Mouse (Mus musculus): ENCODE measurements around the gene Sh3kbp1. TPM values are rescaled to one million over a fixed set of nuclear protein-coding genes. Genes with fewer than 3 reads are reported as not detected.
A peak's percentile ranks its signal among the peaks of the same experiment; 100 is the strongest.

Gene Sh3kbp1
- total and polyA plus RNA-seq, 3 experiments: 18.6 to 37.7 TPM; not detected in 1

- Histone ChIP-seq H3K27me3 (ENCODE audit: control insufficient read depth in 1 of 2, insufficient read depth in 2 of 2, low read length in 2 of 2) (no peaks in the 10 kb centered on the region), H3K9me3 (replicated peaks; ENCODE audit: insufficient read depth, low read length) (no peaks in the 10 kb centered on the region), H3K27ac (ENCODE audit: control insufficient read depth, low read depth, low read length) (peak overlapping the region; percentile 91), H3K9ac (ENCODE audit: control insufficient read depth, low read depth, low read length, poor library complexity, severe bottlenecking) (peak overlapping the region; percentile 58), H3K79me2 (ENCODE audit: control insufficient read depth, insufficient read depth, low read length, poor library complexity) (peaks cover 2% of the 10 kb centered on the region; the same call in 1 of the 2 replicates), H3K4me3 (ENCODE audit: control insufficient read depth in 1 of 2, insufficient read depth in 1 of 2, low read depth in 2 of 2, low read length in 2 of 2) (peak overlapping the region in 1 of 2 experiments; percentile 19; a peak in 1 of 4 replicates), H3K36me3 (ENCODE audit: control insufficient read depth in 1 of 2, insufficient read depth in 2 of 2, low read length in 2 of 2) (peaks cover 0 to 34% of the 10 kb centered on the region in 2 experiments; a peak in 2 of 4 replicates), H3K4me1 (ENCODE audit: control insufficient read depth in 1 of 2, insufficient read depth in 2 of 2, low read length in 2 of 2) (peaks cover 24 to 27% of the 10 kb centered on the region in 2 experiments)
- DNase-seq (ENCODE audit: low read depth, low spot score): peak; percentile 90
- TF ChIP-seq UBTF (IDR thresholded peaks at IDR 0.05; ENCODE audit: borderline replicate concordance, insufficient read depth, low read depth, low read length) (no peak), MAFK (IDR thresholded peaks at IDR 0.05; ENCODE audit: borderline replicate concordance, low read depth, low read length) (no peak), MXI1 (IDR thresholded peaks at IDR 0.05; ENCODE audit: low read depth, low read length) (no peak; the same call in 1 of the 2 replicates), RCOR1 (IDR thresholded peaks at IDR 0.05; ENCODE audit: low read depth, low read length) (peak; percentile 68), E2F4 (IDR thresholded peaks at IDR 0.05; ENCODE audit: borderline replicate concordance, low read depth, low read length) (no peak), CTCF (IDR thresholded peaks at IDR 0.05 in 2 of 3, conservative IDR thresholded peaks at IDR 0.05 in 1 of 3; ENCODE audit: control insufficient read depth in 1 of 3, insufficient read depth in 1 of 3, low read depth in 2 of 3, low read length in 3 of 3, poor library complexity in 1 of 3, severe bottlenecking in 1 of 3) (no peak), SMC3 (IDR thresholded peaks at IDR 0.05; ENCODE audit: low read depth, low read length) (no peak; the same call in 1 of the 2 replicates), TAL1 (IDR thresholded peaks at IDR 0.05; ENCODE audit: low read length) (no peak), ZMIZ1 (IDR thresholded peaks at IDR 0.05; ENCODE audit: low read depth, low read length) (no peak), GATA1 (IDR thresholded peaks at IDR 0.05; ENCODE audit: low read depth, low read length) (peak; percentile 91), POLR2AphosphoS5 (IDR thresholded peaks at IDR 0.05; ENCODE audit: borderline replicate concordance, low read depth, low read length) (no peak), MAX (IDR thresholded peaks at IDR 0.05; ENCODE audit: low read length) (no peak), NELFE (IDR thresholded peaks at IDR 0.05; ENCODE audit: low read depth, low read length) (no peak), ZNF384 (IDR thresholded peaks at IDR 0.05; ENCODE audit: low read depth, low read length) (peak; percentile 77), POLR2A (IDR thresholded peaks at IDR 0.05; ENCODE audit: control insufficient read depth in 1 of 2, insufficient read depth in 1 of 2, low read depth in 1 of 2, low read length in 2 of 2, poor library complexity in 1 of 2) (no peak), NRF1 (IDR thresholded peaks at IDR 0.05; ENCODE audit: insufficient read depth, low read depth, low read length, poor library complexity, severe bottlenecking) (no peak), HCFC1 (IDR thresholded peaks at IDR 0.05; ENCODE audit: low read depth, low read length) (peak; percentile 46; the same call in 1 of the 2 replicates), ELF1 (IDR thresholded peaks at IDR 0.05; ENCODE audit: low read depth, low read length) (0 out of 2 replicates have a peak, but pooled peaks have one; percentile 15), ETS1 (IDR thresholded peaks at IDR 0.05; ENCODE audit: low read depth, low read length) (peak; percentile 91), BHLHE40 (IDR thresholded peaks at IDR 0.05; ENCODE audit: borderline replicate concordance, low read depth, low read length) (peak; percentile 48; the same call in 1 of the 2 replicates), CHD1 (IDR thresholded peaks at IDR 0.05; ENCODE audit: low read depth, low read length) (peak; percentile 73; the same call in 1 of the 2 replicates), EP300 (IDR thresholded peaks at IDR 0.05; ENCODE audit: low read depth in 1 of 2, low read length in 2 of 2) (peak; percentile 65 to 70), USF1 (IDR thresholded peaks at IDR 0.05; ENCODE audit: low read depth, low read length) (no peak), RAD21 (IDR thresholded peaks at IDR 0.05; ENCODE audit: low read depth, low read length) (no peak), JUND (IDR thresholded peaks at IDR 0.05; ENCODE audit: low read depth, low read length) (no peak), MYC (IDR thresholded peaks at IDR 0.05; ENCODE audit: low read depth, low read length) (no peak), SIN3A (IDR thresholded peaks at IDR 0.05; ENCODE audit: low read length) (peak; percentile 85), GABPA (IDR thresholded peaks at IDR 0.05; ENCODE audit: low read depth, low read length) (no peak; the same call in 1 of the 2 replicates), MYB (IDR thresholded peaks at IDR 0.05; ENCODE audit: low read depth, low read length) (no peak), TCF12 (IDR thresholded peaks at IDR 0.05; ENCODE audit: low read depth, low read length) (peak; percentile 68), TBP (IDR thresholded peaks at IDR 0.05; ENCODE audit: low read depth, low read length) (0 out of 2 replicates have a peak, but pooled peaks have one; percentile 14), KAT2A (conservative IDR thresholded peaks at IDR 0.05; ENCODE audit: low read depth, low read length) (no peak), USF2 (IDR thresholded peaks at IDR 0.05; ENCODE audit: borderline replicate concordance in 1 of 2, insufficient read depth in 1 of 2, low read depth in 1 of 2, low read length in 2 of 2) (no peak), POLR2AphosphoS2 (IDR thresholded peaks at IDR 0.05; ENCODE audit: low read length) (no peak), MEF2A (IDR thresholded peaks at IDR 0.05; ENCODE audit: extremely low read depth, insufficient replicate concordance, low read depth, low read length, poor library complexity, severe bottlenecking) (no peak), ZKSCAN1 (IDR thresholded peaks at IDR 0.05; ENCODE audit: low read depth, low read length) (peak; percentile 59; the same call in 1 of the 2 replicates), MAZ (IDR thresholded peaks at IDR 0.05; ENCODE audit: low read depth, low read length) (peak; percentile 88; the same call in 1 of the 2 replicates)
These were observed 49.2 kb downstream of the Sh3kbp1 start for GRCm38 (mm10) chrX:159676242-159676641.
